ENCODE assay signal across 21 mouse cellular contexts in the genomic region with DNA sequence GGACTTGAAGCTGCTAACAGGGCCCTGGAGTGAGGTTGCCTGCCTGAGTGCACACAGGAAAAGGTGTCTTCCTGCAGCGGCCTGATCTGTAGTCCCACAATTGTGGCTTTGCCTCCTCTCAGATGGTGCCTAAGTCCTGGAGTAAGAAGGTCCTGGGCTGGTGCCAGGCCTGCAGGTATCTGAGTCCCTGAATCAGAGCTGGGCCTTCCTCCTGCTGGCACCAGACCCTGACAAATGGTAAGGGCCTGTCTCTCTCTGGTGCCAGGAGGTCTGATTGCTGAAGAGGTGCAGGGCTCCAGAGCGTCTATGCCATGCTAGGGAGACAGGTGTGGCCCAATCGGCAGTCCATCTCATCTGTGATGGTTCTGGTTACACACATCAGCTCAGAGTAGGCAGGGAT. TPM values are rescaled to one million over a fixed set of nuclear protein-coding genes. Genes with fewer than 3 reads are reported as not detected.
"Had no signal": no experiment of that assay in that cellular context is flagged by ENCODE, and none has a peak within 500 bp of the region (broad histone marks: within the 10 kb centered on the region; RNA-seq: fewer than 3 reads in every experiment).

No protein-coding gene starts in this region.

- H3K36me3 ChIP-seq: midbrain, embryonic 15.5 days; stomach, embryonic 15.5 days had no signal

- DNase-seq: kidney, postnatal 36 days; left cerebral cortex, postnatal 4 days; lung, adult 18-20 months; lung, postnatal 36 days; thymus, adult 2 months; thymus, postnatal 25 days had no signal

- H3K4me3 ChIP-seq: limb, embryonic 13.5 days; midbrain, embryonic 15.5 days; neural tube, embryonic 12.5 days; stomach, embryonic 15.5 days had no signal

- H3K27me3 ChIP-seq: midbrain, embryonic 15.5 days; neural tube, embryonic 12.5 days; stomach, embryonic 15.5 days had no signal

- H3K4me1 ChIP-seq: limb, embryonic 13.5 days had no signal

- H3K9me3 ChIP-seq: limb, embryonic 13.5 days; midbrain, embryonic 15.5 days; neural tube, embryonic 12.5 days; stomach, embryonic 15.5 days had no signal

- ATAC-seq: midbrain, embryonic 15.5 days had no signal

RNA-seq across cellular contexts. Expression of gene Dnajb8, which starts 37.6 kb away (rescaled TPM):
- total RNA-seq: layer of hippocampus, adult 18-20 months; layer of hippocampus, postnatal 10 days; left cerebral cortex, postnatal 4 days; liver, adult 2 months; megakaryocyte progenitor cell, adult 5-6 weeks; neutrophil, adult 5-6 weeks had no signal
- polyA plus RNA-seq: kidney, postnatal 0 days; limb, embryonic 13.5 days; liver, adult 2 months; liver, embryonic 14.5 days; lung, embryonic 16.5 days; midbrain, embryonic 11.5 days; midbrain, embryonic 15.5 days; neural tube, embryonic 12.5 days; spleen, adult 2 months; stomach, embryonic 15.5 days; thymus, adult 2 months; urinary bladder, adult 2 months had no signal
